Mouse (Mus musculus): ENCODE measurements around the gene Ap2m1. TPM values are rescaled to one million over a fixed set of nuclear protein-coding genes. Genes with fewer than 3 reads are reported as not detected.
A peak's percentile ranks its signal among the peaks of the same experiment; 100 is the strongest.

Ap2m1 gene
- total and polyA plus RNA-seq, 3 experiments: 319 to 415 (median 343) TPM

DNA sequence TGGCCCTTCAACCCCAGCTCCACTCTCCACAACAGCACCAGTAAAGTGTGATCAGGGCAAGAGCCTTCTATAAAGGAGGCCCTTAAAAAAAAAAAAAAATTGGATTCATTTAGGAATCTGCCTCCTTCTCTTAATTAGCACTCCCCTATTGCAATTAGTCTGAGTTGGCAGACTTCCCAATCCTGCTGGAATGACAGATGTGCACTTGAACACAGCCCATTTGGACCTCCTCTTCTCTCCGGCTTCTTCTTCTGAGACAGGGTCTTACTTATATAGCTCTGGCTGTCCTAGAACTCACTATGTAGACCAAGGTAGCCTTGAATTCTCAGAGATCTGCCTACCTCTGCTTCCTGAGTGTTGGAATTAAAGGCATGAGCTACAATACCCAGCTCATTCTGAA lies 5.9 kb upstream of the Ap2m1 start:
- Histone ChIP-seq H3K79me2 (replicated peaks; ENCODE audit: control insufficient read depth, extremely low read depth, insufficient read depth, poor library complexity, severe bottlenecking) (no peaks in the 10 kb centered on the region), H3K36me3 (replicated peaks in 1 of 2; ENCODE audit: control insufficient read depth in 1 of 2, insufficient read depth in 1 of 2, low read length in 1 of 2) (peaks cover 64 to 90% of the 10 kb centered on the region in 2 experiments), H3K4me2 (ENCODE audit: insufficient read depth, low read depth, poor library complexity, severe bottlenecking) (no peak overlapping the region), H3K9me3 (replicated peaks; ENCODE audit: low read length) (no peaks in the 10 kb centered on the region), H3K9ac (ENCODE audit: insufficient read depth, low read depth) (no peak overlapping the region), H3K4me1 (ENCODE audit: control insufficient read depth in 1 of 2, insufficient read depth in 2 of 2) (no peaks in the 10 kb centered on the region), H3K4me3 (replicated peaks in 1 of 3; ENCODE audit: low read depth in 2 of 3, low read length in 2 of 3, poor library complexity in 1 of 3) (no peak overlapping the region), H3K27ac (ENCODE audit: insufficient read depth, low read depth) (no peak overlapping the region), H3K27me3 (replicated peaks) (no peaks in the 10 kb centered on the region)
- dilution Hi-C loops (cut with MboI; ENCODE audit: extremely low pct_ligation_motif_present, extremely low pct_unique_long_range_greater_than_20kb, low sequenced_read_pairs) (no loop called here), in situ Hi-C loops (cut with MboI; ENCODE audit: low pct_ligation_motif_present, low pct_unique_long_range_greater_than_20kb, low sequenced_read_pairs) (no loop called here)
- DNase-seq (ENCODE audit: extremely low read depth): no peak
- TF ChIP-seq MAX (IDR thresholded peaks at IDR 0.05; ENCODE audit: low read length) (no peak), JUN (IDR thresholded peaks at IDR 0.05; ENCODE audit: insufficient read depth, low read depth, low read length) (no peak), JUND (conservative IDR thresholded peaks at IDR 0.05; ENCODE audit: low read depth, low read length) (no peak), BHLHE40 (IDR thresholded peaks at IDR 0.05; ENCODE audit: low read depth, low read length) (no peak), IRF4 (IDR thresholded peaks at IDR 0.05; ENCODE audit: low read depth, low read length) (no peak), NELFE (IDR thresholded peaks at IDR 0.05; ENCODE audit: low read depth, low read length) (no peak)

GRCm38 (mm10) chr16:20530941-20531340 lies 4.3 kb upstream of the Ap2m1 start:
- no peaks in the 10 kb centered on the region for H3K9me3 ChIP-seq (replicated peaks; ENCODE audit: low read length)
- H3K79me2 ChIP-seq (replicated peaks; ENCODE audit: control insufficient read depth, extremely low read depth, insufficient read depth, poor library complexity, severe bottlenecking): peaks cover 5% of the 10 kb centered on the region
- 0 out of 2 replicates have a peak overlapping the region, but pooled peaks have one; percentile 3 for H3K27ac ChIP-seq (ENCODE audit: insufficient read depth, low read depth)
- peaks cover 51 to 76% of the 10 kb centered on the region in 2 experiments for H3K36me3 ChIP-seq (replicated peaks in 1 of 2; ENCODE audit: control insufficient read depth in 1 of 2, insufficient read depth in 1 of 2, low read length in 1 of 2)
- in situ Hi-C loops (cut with MboI; ENCODE audit: low pct_ligation_motif_present, low pct_unique_long_range_greater_than_20kb, low sequenced_read_pairs) (no loop called here), dilution Hi-C loops (cut with MboI; ENCODE audit: extremely low pct_ligation_motif_present, extremely low pct_unique_long_range_greater_than_20kb, low sequenced_read_pairs) (no loop called here)
- no peaks in the 10 kb centered on the region for H3K27me3 ChIP-seq (replicated peaks)
- peaks cover 2 to 3% of the 10 kb centered on the region in 2 experiments; a peak in 3 of 4 replicates for H3K4me1 ChIP-seq (ENCODE audit: control insufficient read depth in 1 of 2, insufficient read depth in 2 of 2)
- DNase-seq (ENCODE audit: extremely low read depth): no peak
- no peak overlapping the region for H3K9ac ChIP-seq (ENCODE audit: insufficient read depth, low read depth)
- H3K4me2 ChIP-seq (ENCODE audit: insufficient read depth, low read depth, poor library complexity, severe bottlenecking): no peak overlapping the region
- no peak for TF ChIP-seq ELF1 (IDR thresholded peaks at IDR 0.05; ENCODE audit: low read depth, low read length)
- TF ChIP-seq KAT2A (IDR thresholded peaks at IDR 0.05; ENCODE audit: insufficient replicate concordance, low read length): no peak
- no peak for TF ChIP-seq CHD1 (IDR thresholded peaks at IDR 0.05; ENCODE audit: low read depth, low read length)
- no peak for TF ChIP-seq ETS1 (conservative IDR thresholded peaks at IDR 0.05; ENCODE audit: low read depth, low read length)
- TF ChIP-seq POLR2AphosphoS2 (IDR thresholded peaks at IDR 0.05; ENCODE audit: low read depth, low read length): 0 out of 2 replicates have a peak, but pooled peaks have one; percentile 33
- TF ChIP-seq IRF4 (IDR thresholded peaks at IDR 0.05; ENCODE audit: low read depth, low read length): no peak
- TF ChIP-seq ZNF384 (IDR thresholded peaks at IDR 0.05; ENCODE audit: low read depth, low read length): no peak
- H3K4me3 ChIP-seq (replicated peaks in 1 of 3; ENCODE audit: low read depth in 2 of 3, low read length in 2 of 3, poor library complexity in 1 of 3): no peak overlapping the region

GRCm38 (mm10) chr16:20534617-20535295 lies 522 bp upstream of the Ap2m1 start:
- Histone ChIP-seq H3K9me3 (replicated peaks; ENCODE audit: low read length) (no peaks in the 10 kb centered on the region), H3K79me2 (replicated peaks; ENCODE audit: control insufficient read depth, extremely low read depth, insufficient read depth, poor library complexity, severe bottlenecking) (peaks cover 36% of the 10 kb centered on the region), H3K4me3 (replicated peaks in 1 of 3; ENCODE audit: low read depth in 2 of 3, low read length in 2 of 3, poor library complexity in 1 of 3) (peak overlapping the region in 2 of 3 experiments; percentile 32 to 64), H3K4me2 (ENCODE audit: insufficient read depth, low read depth, poor library complexity, severe bottlenecking) (0 out of 2 replicates have a peak overlapping the region, but pooled peaks have one; percentile 23), H3K36me3 (replicated peaks in 1 of 2; ENCODE audit: control insufficient read depth in 1 of 2, insufficient read depth in 1 of 2, low read length in 1 of 2) (peaks cover 36 to 58% of the 10 kb centered on the region in 2 experiments), H3K4me1 (ENCODE audit: control insufficient read depth in 1 of 2, insufficient read depth in 2 of 2) (peaks cover 6 to 25% of the 10 kb centered on the region in 2 experiments), H3K9ac (ENCODE audit: insufficient read depth, low read depth) (no peak overlapping the region; the same call in 1 of the 2 replicates), H3K27me3 (replicated peaks) (no peaks in the 10 kb centered on the region), H3K27ac (ENCODE audit: insufficient read depth, low read depth) (no peak overlapping the region)
- in situ Hi-C loops (cut with MboI; ENCODE audit: low pct_ligation_motif_present, low pct_unique_long_range_greater_than_20kb, low sequenced_read_pairs) (no loop called here), dilution Hi-C loops (cut with MboI; ENCODE audit: extremely low pct_ligation_motif_present, extremely low pct_unique_long_range_greater_than_20kb, low sequenced_read_pairs) (no loop called here)
- no peak for DNase-seq (ENCODE audit: extremely low read depth)
- no peak for TF ChIP-seq GABPA (IDR thresholded peaks at IDR 0.05; ENCODE audit: insufficient replicate concordance, low read depth, low read length)
- peak; percentile 73; the same call in 1 of the 2 replicates for TF ChIP-seq ZNF384 (IDR thresholded peaks at IDR 0.05; ENCODE audit: low read depth, low read length)
- no peak for TF ChIP-seq MAZ (IDR thresholded peaks at IDR 0.05; ENCODE audit: low read depth, low read length)
- TF ChIP-seq SIN3A (IDR thresholded peaks at IDR 0.05; ENCODE audit: low read length): no peak

Data from CH12.LX (cell line).